Mouse (Mus musculus) left cerebral cortex, postnatal 14 days (tissue): ENCODE measurements around the gene Lcp2. TPM values are rescaled to one million over a fixed set of nuclear protein-coding genes. Genes with fewer than 3 reads are reported as not detected.

Source experiments
- DNase-seq, 2 experiments: peaks; one replicate each; pipeline ENCODE4 v3.0.0; 2021 to 2022; ENCODE audit warnings: low spot score in 2 of 2, mixed read lengths in 1 of 2
- intact Hi-C: fragments of 180-260 bp; cut with DNase I; formaldehyde crosslinking; loops from one replicate; pipeline ENCODE4 v1.15.1; 2025
- long read RNA-seq, 2 experiments: library from polyadenylated mRNA; stranded (forward); transcript quantifications; one replicate each; pipeline ENCODE4 v2.0.0; 2021
- total RNA-seq, 2 experiments: library from RNA; stranded (reverse); gene quantifications; 2 replicates each; pipeline ENCODE4 v1.2.3; 2021

Lcp2 gene
- 1 to 10 TPM; 4.6 TPM for total RNA-seq
- long read RNA-seq, experiment 1 = 0 reads
- long read RNA-seq, experiment 2 = 0 reads

DNA sequence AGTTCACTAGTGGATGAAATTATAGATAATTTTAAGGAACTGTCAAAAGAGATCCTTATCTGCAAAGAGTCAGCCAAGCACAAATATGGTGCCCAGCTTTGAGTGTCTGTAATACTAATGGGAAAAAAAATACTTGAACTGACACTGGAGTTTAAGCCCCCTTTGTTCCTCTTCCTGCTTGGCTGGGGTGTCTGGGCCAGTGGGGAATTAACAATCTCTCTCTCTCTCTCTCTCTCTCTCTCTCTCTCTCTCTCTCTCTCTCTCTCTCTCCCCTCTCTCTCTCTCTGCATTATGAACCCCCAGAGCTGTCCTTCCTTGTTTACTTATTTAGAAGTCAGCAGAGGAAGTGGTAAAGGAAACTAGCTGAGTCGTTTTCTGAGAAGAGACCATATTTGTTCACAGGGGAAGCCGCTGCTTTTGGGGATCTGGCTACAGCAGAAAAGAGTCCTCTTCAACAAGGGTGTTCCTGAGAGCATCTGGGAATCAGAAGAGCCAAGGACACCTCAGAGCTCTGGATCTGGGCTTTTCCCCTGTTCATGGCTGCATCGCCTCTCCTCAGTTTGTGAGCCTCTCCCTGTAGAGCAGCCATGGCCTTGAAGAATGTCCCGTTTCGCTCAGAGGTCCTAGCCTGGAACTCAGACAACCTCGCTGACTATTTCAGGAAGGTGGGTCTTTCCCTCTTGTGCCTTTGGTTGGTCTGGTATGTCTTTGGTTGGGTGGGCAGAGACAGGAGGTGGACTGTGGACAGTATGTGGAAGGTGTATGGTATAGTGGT, at the start of gene Lcp2:
Lcp2 (plus strand) TSS at position 154 of the 775 bp plus-strand sequence.
- DNase-seq = no peak
- intact Hi-C loops = no loop called here

DNA sequence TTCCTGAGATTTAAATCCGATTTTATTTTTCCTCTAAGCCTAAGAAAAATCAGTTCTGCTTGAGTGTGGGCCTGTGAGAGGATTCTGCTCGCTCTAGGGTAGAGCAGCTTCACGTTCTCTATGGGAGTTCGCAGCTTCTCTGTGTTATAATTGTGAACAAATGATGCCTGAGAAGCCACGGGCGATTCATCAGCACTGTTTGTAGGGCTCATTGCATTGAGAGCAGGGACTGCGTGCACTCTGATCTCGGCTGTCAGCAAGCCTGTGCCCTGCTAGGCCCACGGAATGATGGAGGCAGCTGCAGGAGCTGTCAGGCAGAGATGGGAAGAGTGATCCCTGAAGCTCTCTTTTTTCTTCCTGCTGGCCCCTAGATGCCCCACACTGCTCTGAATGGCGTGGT, 48.5 kb upstream of the Lcp2 start:
- intact Hi-C loops = no loop called here
- DNase-seq = no peak

DNA sequence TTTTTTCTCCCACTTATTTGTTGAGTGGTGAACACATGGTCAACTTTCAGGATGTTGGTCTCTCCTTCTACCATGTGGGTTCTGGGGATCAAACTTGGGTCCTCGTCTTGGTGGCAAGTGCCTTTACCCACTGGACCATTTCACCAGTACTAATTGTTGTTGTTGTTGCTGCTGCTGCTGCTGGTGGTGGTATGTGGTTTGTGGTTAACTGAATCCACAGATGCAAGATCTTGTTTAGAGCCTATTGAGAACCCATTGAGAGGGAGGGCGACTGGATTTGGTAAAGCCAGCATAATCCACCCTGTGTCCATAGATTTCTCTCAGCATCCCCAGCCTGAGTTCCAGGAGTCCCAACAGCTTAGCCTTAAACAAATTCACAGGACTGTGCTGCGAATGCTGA, 46.3 kb upstream of the Lcp2 start:
- DNase-seq = no peak
- intact Hi-C loops = loop anchor here (10.0 kb wide), 1 partner anchor 214 kb away; no protein-coding TSS in a partner anchor

DNA sequence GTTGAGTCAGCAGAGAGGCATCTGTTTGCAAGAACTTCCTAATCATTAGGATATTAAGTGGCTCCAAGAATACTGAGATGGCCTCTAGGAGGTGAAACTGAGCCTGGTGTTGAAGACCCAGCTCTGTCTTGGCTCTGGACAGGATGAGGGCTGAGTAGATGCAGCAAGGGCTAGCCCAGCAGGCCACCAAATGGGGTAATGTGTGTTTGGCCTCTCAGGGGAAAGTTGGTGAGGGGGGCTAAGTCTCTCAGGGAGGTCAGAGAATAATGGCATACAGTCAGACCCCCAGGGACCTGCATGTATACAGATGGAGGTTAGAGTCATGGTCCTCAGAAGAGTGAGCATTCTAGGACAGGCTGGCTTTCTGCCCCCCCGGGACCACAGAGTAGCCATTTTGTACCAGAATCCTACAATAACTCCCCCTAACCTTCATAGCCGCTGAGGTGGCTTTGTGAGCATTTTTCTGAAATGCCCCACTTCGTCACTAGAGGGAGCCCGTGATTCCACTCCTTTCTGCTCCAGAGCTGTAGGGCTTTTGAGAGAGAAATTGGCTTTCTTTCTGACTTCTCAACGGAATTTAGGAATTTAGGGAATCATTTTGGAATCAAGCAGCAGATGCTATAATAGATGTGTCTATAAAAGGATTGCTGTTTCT, 44.7 kb upstream of the Lcp2 start:
- intact Hi-C loops = loop anchor here (2.0 to 10.0 kb wide), 2 partner anchors 71 to 213 kb away; no protein-coding TSS in a partner anchor
- DNase-seq = peak; percentile 62 to 79

DNA sequence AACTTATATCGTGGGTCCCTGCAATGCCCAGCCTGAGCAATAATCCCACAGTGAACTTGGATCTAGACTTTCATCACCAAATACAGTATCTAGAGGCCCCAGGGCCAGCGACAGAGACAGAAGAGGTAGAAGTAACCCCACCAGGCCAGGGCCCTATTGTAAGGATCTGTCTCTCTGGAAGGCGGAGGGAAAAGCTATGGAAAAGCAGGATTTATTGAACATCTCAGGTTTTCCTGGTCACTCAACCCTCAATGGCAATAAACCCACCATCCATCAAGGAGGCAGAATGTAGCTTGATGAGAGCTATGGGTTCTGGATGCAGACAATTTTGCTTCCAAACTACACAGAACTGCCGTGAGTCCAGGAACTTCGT, 44.1 kb upstream of the Lcp2 start:
- intact Hi-C loops = loop anchor here (2.0 to 10.0 kb wide), 2 partner anchors 70 to 212 kb away; no protein-coding TSS in a partner anchor
- no peak for DNase-seq

DNA sequence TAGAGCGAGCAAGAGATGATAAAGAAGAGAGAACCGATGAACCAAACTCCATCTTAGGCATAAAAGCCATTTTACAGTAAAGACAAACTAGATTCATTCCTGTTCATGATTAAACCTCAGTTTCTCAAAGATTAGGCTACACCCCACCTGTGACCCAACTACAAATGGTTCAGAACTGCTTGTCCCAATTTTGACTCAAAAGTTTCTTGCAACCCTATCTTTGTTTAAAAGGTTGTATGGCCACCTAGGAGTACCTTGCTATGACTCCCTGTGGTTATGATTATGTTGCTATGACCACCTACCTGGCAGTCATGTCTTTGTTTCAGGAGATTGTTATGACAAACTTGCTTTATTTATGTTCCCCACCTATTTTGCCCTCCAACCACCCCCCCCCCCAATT, 39.1 kb upstream of the Lcp2 start:
- DNase-seq = no peak
- intact Hi-C loops = loop anchor here (5.0 to 10.0 kb wide), 3 partner anchors 80 to 275 kb away; no protein-coding TSS in a partner anchor

DNA sequence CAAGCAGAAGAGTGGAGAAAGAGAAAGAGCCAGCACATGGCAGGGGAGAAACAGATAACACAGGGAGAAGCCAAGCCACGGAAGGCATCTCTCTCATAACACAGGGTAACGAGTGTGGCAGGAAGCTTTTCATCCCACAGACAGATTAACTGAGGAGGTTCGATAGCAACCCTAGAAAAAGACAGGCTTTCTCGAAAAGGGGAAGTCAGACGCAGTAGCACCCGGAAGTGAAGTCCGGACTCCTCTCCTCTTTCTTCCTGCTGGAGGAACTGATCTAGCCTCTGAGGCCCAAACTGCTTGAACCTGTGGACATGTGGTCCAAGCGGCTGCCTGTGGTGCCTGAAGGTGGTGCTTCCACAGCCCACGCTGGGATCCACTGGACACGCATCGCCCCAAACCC, 38.5 kb upstream of the Lcp2 start:
- intact Hi-C loops = loop anchor here (5.0 to 10.0 kb wide), 3 partner anchors 81 to 276 kb away; no protein-coding TSS in a partner anchor
- DNase-seq = no peak

DNA sequence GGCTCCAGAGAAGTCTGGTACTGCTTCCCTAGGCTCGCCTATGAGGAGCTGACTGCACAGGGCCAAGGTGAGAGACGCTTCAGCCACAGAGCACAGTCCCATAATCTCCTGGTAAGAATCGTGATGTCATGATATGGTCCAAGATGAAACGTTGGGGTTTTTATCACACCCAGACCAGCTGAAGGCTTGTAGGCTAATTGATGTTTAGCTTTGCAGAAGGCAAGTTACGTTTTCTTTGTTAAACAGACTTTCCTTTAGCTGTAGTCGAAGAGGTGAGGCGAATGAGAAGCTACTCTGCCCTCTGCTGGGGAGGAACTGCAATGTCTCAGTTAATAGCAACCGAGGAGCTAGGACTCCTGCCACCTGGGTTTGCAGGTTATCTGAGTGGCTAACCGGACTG, 38.0 kb upstream of the Lcp2 start:
- intact Hi-C loops = loop anchor here (5.0 to 10.0 kb wide), 3 partner anchors 81 to 276 kb away; no protein-coding TSS in a partner anchor
- peak; percentile 69 to 74 for DNase-seq

DNA sequence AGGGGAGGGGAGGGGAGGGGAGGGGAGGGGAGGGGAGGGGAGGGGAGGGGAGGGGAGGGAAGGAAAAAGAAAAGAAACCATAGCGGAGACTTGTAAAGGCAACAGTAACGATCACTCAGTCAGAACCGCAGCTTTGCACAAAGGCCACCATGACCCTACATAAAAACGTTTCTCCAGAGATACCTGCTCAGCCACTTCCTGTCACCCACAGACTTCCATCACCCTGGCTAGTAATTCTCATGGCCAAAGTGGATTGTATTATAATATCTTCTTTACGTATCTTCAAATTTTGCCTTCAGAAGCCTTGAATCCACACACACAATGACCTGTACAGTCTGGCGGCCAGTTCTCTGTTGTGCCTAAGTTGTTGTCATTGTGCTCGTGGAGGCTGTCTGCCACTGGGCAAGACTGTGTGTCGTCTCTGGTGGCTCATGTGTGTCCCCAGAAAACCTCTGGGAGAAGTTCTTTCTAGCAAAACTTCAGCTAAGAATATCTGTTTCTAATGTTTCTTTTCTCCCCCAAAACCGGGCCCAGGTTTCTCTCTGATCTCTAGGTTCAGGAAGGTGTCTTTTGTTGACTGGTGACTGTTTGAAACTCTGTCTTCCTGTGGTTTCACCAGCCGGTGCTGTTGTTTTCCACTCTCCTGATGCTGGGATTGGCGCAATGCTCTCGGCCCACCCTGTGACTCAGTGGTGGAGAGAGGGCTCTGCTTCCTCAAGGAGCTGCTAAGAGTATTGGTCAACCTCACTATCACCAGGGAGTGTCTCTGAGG, 37.2 kb upstream of the Lcp2 start:
- intact Hi-C loops = loop anchor here (5.0 to 10.0 kb wide), 3 partner anchors 82 to 277 kb away; no protein-coding TSS in a partner anchor

DNA sequence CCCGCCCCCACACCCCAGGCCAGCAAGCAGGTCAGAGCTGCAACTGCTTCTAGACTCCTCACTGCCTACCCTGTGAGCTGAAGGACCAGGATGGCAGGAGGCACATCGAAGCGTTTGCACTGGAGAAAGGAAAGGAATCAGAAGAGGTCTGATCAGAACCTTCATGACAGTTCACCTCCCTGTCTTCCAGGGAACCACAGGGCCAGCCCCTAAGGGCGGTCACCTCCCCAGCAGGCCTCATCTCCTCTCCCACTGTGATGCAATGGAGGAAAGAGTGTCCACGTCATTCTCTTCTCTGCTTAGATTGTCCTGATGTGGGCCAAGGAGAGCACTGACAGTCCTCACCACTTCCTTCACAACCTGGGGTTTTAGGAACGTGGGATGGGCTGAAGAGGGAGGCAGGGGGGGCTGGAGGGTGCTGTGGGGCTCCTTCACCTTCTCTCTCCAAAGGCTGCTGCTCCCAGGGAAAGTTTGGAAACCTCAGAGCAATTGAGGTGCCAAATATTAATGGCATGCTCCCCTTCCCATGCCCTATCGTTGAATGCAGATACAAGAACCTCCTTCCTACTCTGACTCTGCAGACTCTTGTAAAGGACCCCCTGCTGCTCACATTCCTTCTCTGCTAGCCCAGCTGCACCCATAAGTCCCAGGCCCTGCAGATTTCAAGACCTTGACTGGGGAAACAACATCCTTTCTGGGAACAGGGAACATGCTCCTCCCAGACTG, 36.4 kb upstream of the Lcp2 start:
- DNase-seq = no peak
- intact Hi-C loops = no loop called here

More for the DNA sequence above, 37.2 kb upstream of the Lcp2 start:
- no peak for DNase-seq

DNA sequence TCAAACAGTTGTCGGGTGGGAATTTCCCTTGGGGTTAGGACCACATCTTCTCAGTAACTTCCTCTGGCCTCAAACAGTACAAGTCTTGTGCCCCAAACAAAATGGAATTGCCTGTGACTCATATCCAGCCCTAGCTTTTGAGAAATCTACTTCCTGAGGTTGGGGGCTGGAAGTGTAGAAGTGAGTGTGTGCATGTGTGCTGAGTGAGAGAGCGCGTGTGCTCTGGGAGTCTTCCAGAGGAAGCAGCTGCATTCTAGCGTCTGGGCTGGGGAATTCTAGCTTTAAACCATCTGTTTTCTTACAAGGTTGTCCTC, 35.9 kb upstream of the Lcp2 start:
- peak; percentile 39 to 54 for DNase-seq
- intact Hi-C loops = no loop called here

DNA sequence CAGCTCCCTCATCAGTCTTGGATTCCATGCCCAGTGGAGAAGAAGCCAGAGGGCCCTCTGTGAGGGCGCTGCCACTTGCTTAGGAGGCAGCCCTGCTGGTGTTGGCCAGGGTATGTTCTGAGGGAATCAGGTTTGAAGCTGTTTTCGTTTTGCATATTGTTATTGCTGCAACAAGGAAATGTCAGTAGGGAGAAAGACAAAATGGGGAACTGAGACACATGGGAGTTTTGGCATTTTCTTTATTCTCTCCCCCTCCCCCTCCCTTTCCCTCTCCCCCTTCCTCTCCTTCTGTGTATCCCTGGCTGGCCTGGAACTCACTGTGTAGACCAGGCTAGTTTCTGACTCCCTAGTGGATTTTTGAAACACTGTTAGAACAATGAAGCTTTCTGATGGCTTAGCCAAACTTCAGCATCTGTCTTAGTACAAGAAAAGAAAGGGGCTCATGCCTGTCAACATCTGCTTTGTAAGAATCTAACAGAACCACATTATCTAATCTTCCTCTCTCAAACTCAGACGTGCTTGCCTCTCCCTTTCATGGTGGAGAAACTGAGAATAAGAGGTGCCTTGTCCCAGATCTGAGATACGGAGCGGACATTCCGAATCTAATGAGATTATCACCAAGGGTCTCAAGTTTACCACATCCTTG, 34.6 kb upstream of the Lcp2 start:
- intact Hi-C loops = no loop called here
- DNase-seq = no peak

DNA sequence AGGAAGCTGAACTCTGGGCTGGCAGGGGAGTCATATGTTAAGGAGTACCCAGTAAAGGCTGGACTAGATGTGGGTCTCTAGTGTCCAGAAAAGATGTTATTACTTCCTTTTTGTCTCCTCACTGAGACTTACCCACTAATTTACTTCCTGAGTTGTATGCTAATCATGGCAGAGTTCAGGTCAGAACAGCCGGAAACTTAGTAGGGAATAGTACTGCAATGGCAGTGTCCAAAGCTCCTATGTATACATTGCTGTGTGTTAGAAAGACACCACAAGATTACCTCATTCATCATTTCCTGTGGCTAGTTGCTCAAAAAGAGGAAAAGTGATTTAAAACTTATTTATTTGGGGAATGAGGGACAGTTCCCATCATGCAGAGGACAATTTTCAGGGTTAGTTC, 21.6 kb upstream of the Lcp2 start:
- no peak for DNase-seq
- intact Hi-C loops = no loop called here

DNA sequence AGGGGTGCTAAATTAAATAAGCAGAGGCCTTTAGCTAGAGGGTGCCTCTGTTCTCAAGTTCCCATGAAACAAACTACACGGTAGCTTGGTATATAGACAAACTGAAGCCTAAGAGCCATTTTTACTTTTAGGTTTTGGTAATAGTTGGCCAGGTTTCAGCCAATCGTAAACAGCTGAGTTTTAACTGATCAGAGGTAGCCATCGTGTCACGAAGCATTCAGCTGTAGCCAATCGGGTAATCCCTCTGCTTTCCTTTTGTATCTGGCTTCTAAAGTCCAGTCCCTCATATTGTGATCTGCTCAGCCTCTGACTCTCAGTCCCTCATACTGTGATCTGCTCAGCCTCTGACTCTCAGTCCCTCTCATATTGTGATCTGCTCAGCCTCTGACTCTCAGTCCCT, 17.1 kb upstream of the Lcp2 start:
- intact Hi-C loops = no loop called here
- DNase-seq = no peak

DNA sequence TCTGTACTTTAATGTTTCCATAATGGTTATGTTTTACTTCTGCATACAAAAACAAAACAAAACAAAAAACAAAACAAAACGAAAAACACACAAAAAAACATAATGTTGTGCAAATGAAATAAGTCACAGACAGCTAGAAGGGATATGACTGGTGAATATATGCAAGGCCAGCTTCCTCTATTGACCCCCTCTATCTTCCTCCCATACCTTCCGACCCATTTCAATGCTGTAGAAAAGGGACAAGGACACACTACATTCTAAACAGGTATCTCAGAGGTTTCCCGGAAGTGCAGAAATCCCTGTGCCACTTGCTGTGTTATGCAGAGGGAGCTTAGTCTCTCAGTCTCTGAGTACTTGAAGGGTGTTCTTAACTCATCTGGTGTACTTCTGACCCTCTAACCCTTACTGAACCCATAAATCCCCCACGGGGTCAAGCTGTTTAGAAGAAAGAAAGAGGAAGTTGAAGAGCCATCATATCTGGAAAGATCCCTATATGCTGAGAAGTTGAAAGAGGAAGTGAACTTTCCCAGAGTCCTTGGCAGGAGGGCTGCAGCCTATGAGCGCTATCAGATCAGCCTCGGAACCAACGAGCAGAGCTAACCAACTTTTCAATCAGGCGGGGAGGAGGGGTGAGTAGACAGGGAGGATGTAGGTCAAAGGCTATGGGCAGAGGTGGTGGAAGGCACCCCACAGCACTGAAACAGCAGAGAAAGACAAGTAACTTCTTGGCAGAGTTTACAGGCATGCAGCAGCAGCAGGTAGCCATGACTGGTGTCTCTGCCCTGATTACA, 15.5 kb upstream of the Lcp2 start:
- intact Hi-C loops = no loop called here
- no peak for DNase-seq

DNA sequence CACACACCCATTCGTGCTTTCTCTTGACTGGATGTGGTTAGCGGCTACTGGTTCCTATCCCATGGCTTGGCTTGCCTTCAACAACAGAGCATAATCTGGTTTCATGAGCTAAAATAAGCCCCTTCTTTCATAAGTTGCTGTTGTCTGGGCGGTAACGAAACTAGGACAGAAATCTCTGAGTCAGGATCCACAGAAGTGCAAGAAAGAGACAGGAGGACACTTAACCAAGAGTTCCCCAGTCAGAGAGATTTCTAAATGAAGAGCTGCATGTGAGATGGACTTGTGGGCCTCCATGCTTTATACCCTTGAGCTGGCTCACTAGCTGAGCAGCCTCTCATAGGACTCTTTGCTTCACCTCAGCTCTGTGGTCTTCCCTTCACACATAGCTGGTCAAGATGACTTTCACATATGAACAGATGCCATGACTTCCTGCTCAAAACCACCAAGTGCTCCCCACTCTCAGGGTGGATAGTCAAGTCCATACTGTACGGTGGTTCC, 12.7 kb upstream of the Lcp2 start:
- peak; percentile 13 to 64 for DNase-seq
- intact Hi-C loops = no loop called here

DNA sequence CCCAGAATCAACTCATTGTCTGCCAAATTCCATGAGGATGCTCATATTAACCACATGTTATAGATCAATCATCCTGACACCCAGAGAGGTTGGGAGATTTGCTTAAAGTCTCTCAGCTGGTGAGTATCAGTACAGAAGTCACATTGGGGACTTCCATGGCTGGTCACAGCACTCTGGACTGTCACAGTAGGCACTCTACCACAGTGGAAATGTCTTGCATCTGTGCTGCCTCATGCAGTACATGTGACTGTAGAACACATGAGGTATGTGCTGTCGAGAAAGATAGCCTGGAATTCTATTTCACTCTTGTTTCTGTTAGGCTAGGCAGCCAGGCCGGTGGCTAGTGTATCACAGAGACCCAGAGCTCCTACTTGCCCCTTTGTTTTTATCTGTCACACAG, 11.9 kb upstream of the Lcp2 start:
- no peak for DNase-seq
- intact Hi-C loops = no loop called here
